Mouse (Mus musculus) lung, postnatal 4 days (tissue): ENCODE results near the gene Kcnj2.

Experiments
- DNase-seq, 2 experiments: peaks; one replicate each; pipeline ENCODE4 v3.0.0; 2021

Kcnj2 gene

GRCm38 (mm10) chr11:111065635-111066298 is at the start of gene Kcnj2:
Gene Kcnj2 (plus strand): TSS chr11:111066164.
- peak; percentile 94 for DNase-seq

GRCm38 (mm10) chr11:111016206-111016605 is 49.8 kb upstream of the Kcnj2 start:
- no peak for DNase-seq

GRCm38 (mm10) chr11:111020211-111020610 is 45.8 kb upstream of the Kcnj2 start:
- DNase-seq: no peak

GRCm38 (mm10) chr11:111022681-111023281 is 43.2 kb upstream of the Kcnj2 start:
- no peak for DNase-seq

- peak in 1 of 2 experiments; percentile 34 for DNase-seq
Measured at GRCm38 (mm10) chr11:111042175-111042574, 23.8 kb upstream of the Kcnj2 start.

GRCm38 (mm10) chr11:111043298-111043697 is 22.7 kb upstream of the Kcnj2 start:
- no peak for DNase-seq

GRCm38 (mm10) chr11:111054252-111054651 is 11.7 kb upstream of the Kcnj2 start:
- DNase-seq: no peak

GRCm38 (mm10) chr11:111054854-111055822 is 10.8 kb upstream of the Kcnj2 start:
- no peak for DNase-seq

- no peak for DNase-seq
Measured at GRCm38 (mm10) chr11:111056030-111056429, 9.9 kb upstream of the Kcnj2 start.

- no peak for DNase-seq
Measured at GRCm38 (mm10) chr11:111057435-111057834, 8.5 kb upstream of the Kcnj2 start.

GRCm38 (mm10) chr11:111059440-111059839 is 6.5 kb upstream of the Kcnj2 start:
- no peak for DNase-seq

GRCm38 (mm10) chr11:111060216-111060615 is 5.7 kb upstream of the Kcnj2 start:
- no peak for DNase-seq

- DNase-seq: peak; percentile 28 to 57
Measured at GRCm38 (mm10) chr11:111064751-111065527, 1.0 kb upstream of the Kcnj2 start.

- DNase-seq: no peak
Measured at GRCm38 (mm10) chr11:111066299-111066691, 331 bp downstream of the Kcnj2 start.

- DNase-seq: no peak
Measured at GRCm38 (mm10) chr11:111067787-111068186, 1.8 kb downstream of the Kcnj2 start.

- no peak for DNase-seq
Measured at GRCm38 (mm10) chr11:111070460-111070859, 4.5 kb downstream of the Kcnj2 start.

- DNase-seq: no peak
Measured at GRCm38 (mm10) chr11:111074131-111074530, 8.2 kb downstream of the Kcnj2 start.

- DNase-seq: no peak
Measured at GRCm38 (mm10) chr11:111078107-111078506, 12.1 kb downstream of the Kcnj2 start.

GRCm38 (mm10) chr11:111083009-111083408 is 17.0 kb downstream of the Kcnj2 start:
- DNase-seq: no peak

- no peak for DNase-seq
Measured at GRCm38 (mm10) chr11:111086933-111087332, 21.0 kb downstream of the Kcnj2 start.

GRCm38 (mm10) chr11:111088226-111088625 is 22.3 kb downstream of the Kcnj2 start:
- DNase-seq: no peak

GRCm38 (mm10) chr11:111088812-111089211 is 22.8 kb downstream of the Kcnj2 start:
- DNase-seq: no peak

GRCm38 (mm10) chr11:111091117-111091516 is 25.2 kb downstream of the Kcnj2 start:
- no peak for DNase-seq
